Mouse (Mus musculus): ENCODE data around the gene Nhlrc2. TPM values are rescaled to one million over a fixed set of nuclear protein-coding genes. Genes with fewer than 3 reads are reported as not detected.
A peak's percentile ranks its signal among the peaks of the same experiment; 100 is the strongest.

The Nhlrc2 gene
- polyA plus RNA-seq, 1 experiment from 2014 or later: 15.4 TPM

DNA sequence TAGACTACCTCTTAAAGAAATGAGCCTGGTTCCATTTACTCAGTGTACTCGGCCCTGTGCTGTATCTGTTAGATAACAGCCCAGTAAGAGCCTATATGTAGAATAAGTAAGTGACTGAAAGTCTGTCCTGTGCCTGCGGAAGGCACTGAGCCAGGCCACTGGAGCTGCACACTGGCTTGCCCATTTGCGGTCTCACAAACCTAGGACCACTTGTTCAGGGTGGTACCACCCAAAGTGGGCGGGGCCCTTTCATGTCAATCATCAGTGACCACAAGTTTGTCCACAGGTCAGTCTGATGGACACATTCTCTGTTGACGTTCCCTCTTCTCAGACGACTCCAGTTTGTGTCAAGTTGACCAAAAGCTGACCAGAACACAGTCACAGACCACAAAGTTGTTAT lies 40.9 kb downstream of the Nhlrc2 start:
- peak overlapping the region; percentile 75 for H3K27ac ChIP-seq (ENCODE audit: poor library complexity, severe bottlenecking)
- 0 out of 2 replicates have a peak, but pooled peaks have one; percentile 22 for ATAC-seq (ENCODE audit: insufficient number of reproducible peaks, low FRiP score)

DNA sequence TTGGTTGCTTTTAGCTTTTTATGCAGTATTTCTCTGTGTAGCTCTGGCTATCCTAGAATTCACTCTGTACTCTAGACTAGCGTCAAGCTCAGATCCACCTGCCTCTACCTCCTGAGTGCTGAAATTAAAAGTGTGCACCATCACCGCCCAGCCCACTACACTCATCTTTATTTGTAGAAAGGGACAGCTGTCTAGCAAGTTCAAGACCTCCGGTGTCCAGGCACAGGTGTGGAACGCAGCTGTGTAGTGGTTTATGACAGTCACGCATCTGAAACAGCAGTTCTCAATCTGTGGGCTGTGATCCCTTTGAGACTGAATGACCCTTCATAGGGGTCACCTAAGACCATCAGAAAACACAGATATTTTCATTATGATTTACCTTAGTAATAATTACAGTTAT lies 41.4 kb downstream of the Nhlrc2 start:
- peaks cover 24% of the 10 kb centered on the region for H3K4me1 ChIP-seq (replicated peaks)
- H3K9ac ChIP-seq: no peak overlapping the region
- no peak overlapping the region for H3K27ac ChIP-seq (ENCODE audit: poor library complexity, severe bottlenecking)
- H3K4me3 ChIP-seq: no peak overlapping the region
- H3K36me3 ChIP-seq: peaks cover 65% of the 10 kb centered on the region
- no peak for ATAC-seq (ENCODE audit: insufficient number of reproducible peaks, low FRiP score)
- no peak overlapping the region for H3K4me2 ChIP-seq
- WGBS: 96% methylated on average over 5 of the region's 5 CpGs
- no peaks in the 10 kb centered on the region for H3K9me3 ChIP-seq (replicated peaks)
- H3K27me3 ChIP-seq (replicated peaks): no peaks in the 10 kb centered on the region

More for the DNA sequence above, 40.9 kb downstream of the Nhlrc2 start:
- no peak overlapping the region for H3K4me2 ChIP-seq
- H3K4me1 ChIP-seq (replicated peaks): peaks cover 24% of the 10 kb centered on the region
- no peaks in the 10 kb centered on the region for H3K9me3 ChIP-seq (replicated peaks)
- WGBS: 69% methylated on average over 6 of the region's 6 CpGs
- peaks cover 61% of the 10 kb centered on the region for H3K36me3 ChIP-seq
- no peak overlapping the region for H3K4me3 ChIP-seq
- H3K27me3 ChIP-seq (replicated peaks): no peaks in the 10 kb centered on the region
- no peak overlapping the region for H3K9ac ChIP-seq

DNA sequence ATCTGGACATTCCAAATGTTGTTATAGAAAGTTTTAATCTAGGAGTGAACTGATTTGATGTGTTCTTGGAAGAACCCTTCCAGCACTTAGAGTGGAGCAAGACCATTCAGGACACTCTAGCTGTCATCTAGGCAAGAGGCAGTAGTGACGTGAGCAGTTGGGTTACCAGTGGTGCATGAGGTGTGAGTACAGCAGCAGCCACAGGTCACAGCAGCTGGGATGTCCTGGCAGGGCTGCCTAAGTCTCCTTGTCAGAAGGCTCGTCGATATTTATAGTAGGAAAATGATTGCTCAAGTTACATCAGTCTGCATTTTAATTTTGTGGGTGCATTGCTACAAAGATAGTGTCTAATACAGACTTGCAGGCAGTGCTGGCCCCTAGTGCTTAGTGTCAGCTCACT lies 42.2 kb downstream of the Nhlrc2 start:
- Histone ChIP-seq H3K4me3 (no peak overlapping the region), H3K9me3 (replicated peaks) (no peaks in the 10 kb centered on the region), H3K27me3 (replicated peaks) (no peaks in the 10 kb centered on the region), H3K4me2 (no peak overlapping the region), H3K9ac (no peak overlapping the region), H3K27ac (ENCODE audit: poor library complexity, severe bottlenecking) (no peak overlapping the region), H3K36me3 (peaks cover 69% of the 10 kb centered on the region), H3K4me1 (replicated peaks) (peaks cover 23% of the 10 kb centered on the region)
- WGBS: 83% methylated on average over 3 of the region's 3 CpGs
- no peak for ATAC-seq (ENCODE audit: insufficient number of reproducible peaks, low FRiP score)

DNA sequence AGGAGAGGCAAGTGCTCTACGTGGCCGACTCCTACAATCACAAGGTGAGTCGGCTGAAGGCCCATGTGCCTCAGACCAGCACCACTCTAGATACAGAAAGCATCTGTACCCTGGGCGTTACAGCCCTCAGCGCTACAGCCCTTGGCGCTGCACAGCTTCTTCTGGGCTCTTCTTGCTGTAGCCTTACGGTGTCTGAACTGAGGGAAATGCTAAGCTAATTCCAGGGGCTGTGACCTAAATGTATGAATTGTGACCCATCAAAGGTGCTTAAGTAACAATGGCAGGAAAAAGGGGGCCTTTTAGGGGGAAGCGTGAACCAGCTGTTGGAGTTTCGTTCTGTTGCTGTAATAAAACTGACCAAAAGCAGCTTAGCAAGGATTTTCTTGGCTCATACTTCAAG lies 44.4 kb downstream of the Nhlrc2 start:
- Histone ChIP-seq H3K9ac (no peak overlapping the region), H3K4me3 (no peak overlapping the region), H3K9me3 (replicated peaks) (no peaks in the 10 kb centered on the region), H3K27ac (ENCODE audit: poor library complexity, severe bottlenecking) (no peak overlapping the region), H3K4me2 (no peak overlapping the region), H3K27me3 (replicated peaks) (no peaks in the 10 kb centered on the region), H3K4me1 (replicated peaks) (peaks cover 16% of the 10 kb centered on the region), H3K36me3 (peaks cover 84% of the 10 kb centered on the region)
- 92% methylated on average over 9 of the region's 9 CpGs for WGBS
- ATAC-seq (ENCODE audit: insufficient number of reproducible peaks, low FRiP score): no peak

DNA sequence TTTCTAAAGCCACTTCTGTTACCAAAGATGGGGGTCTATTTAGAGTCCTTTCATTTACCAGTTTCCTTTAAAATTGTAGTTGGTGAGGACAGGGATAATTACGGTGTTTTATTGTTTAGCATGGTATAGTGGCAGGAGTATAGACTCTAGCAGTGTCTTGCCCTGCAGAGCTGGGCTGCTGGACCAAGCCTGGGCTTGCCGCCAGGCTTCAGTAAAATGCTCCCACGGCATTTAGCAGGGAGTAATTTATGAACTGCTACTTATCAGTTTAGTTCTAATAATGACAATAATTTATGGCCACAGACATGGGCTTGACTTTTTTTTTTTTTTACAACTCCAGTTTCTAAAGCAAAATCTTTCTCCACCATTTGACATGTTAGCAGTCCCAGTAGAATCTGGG lies 51.9 kb downstream of the Nhlrc2 start:
- Histone ChIP-seq H3K4me3 (no peak overlapping the region), H3K9me3 (replicated peaks) (no peaks in the 10 kb centered on the region), H3K36me3 (peaks cover 38% of the 10 kb centered on the region), H3K27ac (ENCODE audit: poor library complexity, severe bottlenecking) (no peak overlapping the region), H3K27me3 (replicated peaks) (no peaks in the 10 kb centered on the region), H3K4me1 (replicated peaks) (peaks cover 23% of the 10 kb centered on the region), H3K4me2 (no peak overlapping the region), H3K9ac (no peak overlapping the region)
- no peak for ATAC-seq (ENCODE audit: insufficient number of reproducible peaks, low FRiP score)
- WGBS: 70% methylated on average over 3 of the region's 3 CpGs

DNA sequence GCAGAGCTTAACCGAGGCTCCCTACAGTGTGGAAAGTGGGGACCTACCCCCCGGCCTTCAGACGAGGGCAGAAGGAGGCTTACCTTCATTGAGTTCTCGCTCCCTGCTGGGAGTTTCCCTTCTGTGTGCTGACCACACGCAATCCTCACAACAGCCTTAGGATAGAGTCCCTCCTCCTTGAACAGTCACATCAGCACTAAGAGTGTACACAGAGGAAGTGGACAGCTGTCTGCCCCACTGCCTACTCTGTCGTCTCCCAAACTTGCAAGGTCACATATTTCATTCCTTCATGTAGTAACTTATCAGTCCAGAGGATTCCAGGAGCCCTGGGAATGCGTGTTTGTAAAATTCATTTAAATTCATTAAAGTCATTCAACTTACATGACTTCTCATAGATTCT lies 52.7 kb downstream of the Nhlrc2 start:
- no peak for ATAC-seq (ENCODE audit: insufficient number of reproducible peaks, low FRiP score)
- H3K36me3 ChIP-seq: peaks cover 30% of the 10 kb centered on the region
- no peaks in the 10 kb centered on the region for H3K27me3 ChIP-seq (replicated peaks)
- WGBS: 72% methylated on average over 7 of the region's 7 CpGs
- peaks cover 23% of the 10 kb centered on the region for H3K4me1 ChIP-seq (replicated peaks)
- H3K9me3 ChIP-seq (replicated peaks): no peaks in the 10 kb centered on the region
- no peak overlapping the region for H3K4me2 ChIP-seq
- H3K4me3 ChIP-seq: no peak overlapping the region
- no peak overlapping the region for H3K27ac ChIP-seq (ENCODE audit: poor library complexity, severe bottlenecking)
- H3K9ac ChIP-seq: no peak overlapping the region

DNA sequence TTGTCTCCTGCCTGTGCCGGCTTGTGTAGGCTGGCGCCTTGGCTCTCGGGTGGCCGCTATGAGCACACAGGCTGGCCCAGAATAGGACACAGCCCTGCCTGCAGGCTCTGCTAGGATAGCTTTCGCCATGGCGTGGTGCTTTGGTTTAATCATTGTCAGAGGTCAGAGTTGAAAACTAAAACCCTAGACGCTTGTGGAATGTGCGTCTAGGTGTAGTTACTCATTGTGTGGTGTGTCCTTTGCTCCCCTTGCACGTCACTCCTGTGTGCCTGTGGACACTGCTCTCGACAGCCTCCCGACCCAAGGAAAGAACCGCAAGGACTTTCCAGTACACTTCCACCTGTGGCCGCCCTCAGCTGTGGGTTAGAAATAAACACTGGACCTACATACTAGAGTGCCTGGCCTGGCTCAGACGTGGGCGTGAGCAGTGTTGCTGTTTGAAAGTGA lies 53.9 kb downstream of the Nhlrc2 start:
- Histone ChIP-seq H3K4me3 (no peak overlapping the region), H3K4me2 (no peak overlapping the region), H3K36me3 (peaks cover 21% of the 10 kb centered on the region), H3K4me1 (replicated peaks) (peaks cover 23% of the 10 kb centered on the region), H3K27me3 (replicated peaks) (no peaks in the 10 kb centered on the region), H3K9me3 (replicated peaks) (no peaks in the 10 kb centered on the region), H3K9ac (no peak overlapping the region), H3K27ac (ENCODE audit: poor library complexity, severe bottlenecking) (peak overlapping the region; percentile 57; the same call in 1 of the 2 replicates)
- WGBS: 68% methylated on average over 15 of the region's 15 CpGs
- ATAC-seq (ENCODE audit: insufficient number of reproducible peaks, low FRiP score): no peak

DNA sequence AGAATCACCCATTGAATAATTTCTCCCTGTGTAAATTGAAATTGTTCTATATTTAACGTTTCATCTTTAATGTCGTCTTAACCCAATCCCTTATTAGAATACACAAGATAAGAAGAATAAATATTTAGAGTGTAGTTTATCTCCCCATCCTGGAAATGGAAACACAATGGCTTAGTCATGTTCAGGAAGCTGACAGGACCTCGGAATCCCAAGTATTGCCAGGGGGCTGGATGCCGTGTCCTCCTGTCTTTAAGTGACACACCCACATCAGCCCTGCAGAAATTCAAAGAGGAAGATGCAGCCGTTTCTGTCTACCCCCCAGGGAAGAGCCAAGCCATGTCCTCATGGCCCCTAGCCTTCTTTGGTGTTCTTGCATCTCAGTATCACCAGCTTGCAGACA lies 60.9 kb downstream of the Nhlrc2 start:
- WGBS: 39% methylated on average over 5 of the region's 5 CpGs
- no peaks in the 10 kb centered on the region for H3K27me3 ChIP-seq (replicated peaks)
- H3K9ac ChIP-seq: no peak overlapping the region
- H3K4me3 ChIP-seq: no peak overlapping the region
- no peak for ATAC-seq (ENCODE audit: insufficient number of reproducible peaks, low FRiP score)
- no peaks in the 10 kb centered on the region for H3K9me3 ChIP-seq (replicated peaks)
- no peak overlapping the region for H3K4me2 ChIP-seq
- H3K27ac ChIP-seq (ENCODE audit: poor library complexity, severe bottlenecking): no peak overlapping the region
- H3K4me1 ChIP-seq (replicated peaks): no peaks in the 10 kb centered on the region
- H3K36me3 ChIP-seq: no peaks in the 10 kb centered on the region

DNA sequence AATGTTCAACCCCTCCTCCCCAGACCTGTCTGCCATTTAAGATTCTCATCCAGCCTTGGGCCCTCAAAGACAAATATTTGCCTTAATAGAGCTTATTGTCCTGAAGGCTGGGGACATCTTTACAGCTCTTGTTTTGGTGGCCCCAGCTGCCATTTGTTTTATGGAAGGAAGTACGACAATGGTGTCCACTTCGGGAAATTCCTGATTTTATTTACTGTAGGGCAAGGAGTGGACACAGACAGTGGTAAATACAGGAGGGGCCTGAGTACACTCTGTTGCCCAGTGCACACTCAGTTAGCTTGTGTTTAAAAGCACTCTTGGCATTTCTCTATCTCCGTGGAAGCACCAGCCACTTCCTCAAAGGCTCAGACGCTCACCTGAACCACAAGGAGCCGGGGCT lies 66.1 kb downstream of the Nhlrc2 start:
- 80% methylated on average over 5 of the region's 5 CpGs for WGBS
- H3K4me2 ChIP-seq: no peak overlapping the region
- ATAC-seq (ENCODE audit: insufficient number of reproducible peaks, low FRiP score): no peak

DNA sequence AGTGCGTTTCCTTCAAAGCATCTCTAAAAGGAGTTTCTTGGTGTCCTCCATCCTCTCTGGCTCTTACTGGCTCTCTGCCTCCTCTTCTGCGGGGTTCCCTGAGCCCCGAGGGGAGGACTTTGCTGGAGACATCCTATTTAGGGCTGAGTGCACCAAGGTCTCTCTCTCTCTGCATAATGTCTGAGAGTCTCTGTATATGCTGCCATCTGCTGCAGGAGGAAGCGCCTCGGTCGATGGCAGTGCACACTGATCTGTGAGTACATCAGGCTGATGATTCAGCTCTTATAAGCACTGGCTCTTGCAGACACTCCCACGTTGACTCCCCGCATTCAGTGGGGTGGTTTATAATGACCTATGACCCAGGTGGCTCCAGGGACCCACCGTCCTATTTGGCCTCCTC lies 70.8 kb downstream of the Nhlrc2 start:
- 76% methylated on average over 9 of the region's 9 CpGs for WGBS
- H3K27me3 ChIP-seq (replicated peaks): no peaks in the 10 kb centered on the region
- H3K4me2 ChIP-seq: no peak overlapping the region
- no peaks in the 10 kb centered on the region for H3K36me3 ChIP-seq
- H3K9ac ChIP-seq: no peak overlapping the region
- H3K4me3 ChIP-seq: no peak overlapping the region
- no peak overlapping the region for H3K27ac ChIP-seq (ENCODE audit: poor library complexity, severe bottlenecking)
- ATAC-seq (ENCODE audit: insufficient number of reproducible peaks, low FRiP score): no peak
- no peaks in the 10 kb centered on the region; the same call in 1 of the 2 replicates for H3K9me3 ChIP-seq (replicated peaks)
- H3K4me1 ChIP-seq (replicated peaks): no peaks in the 10 kb centered on the region

More for the DNA sequence above, 66.1 kb downstream of the Nhlrc2 start:
- H3K9me3 ChIP-seq (replicated peaks): no peaks in the 10 kb centered on the region
- no peaks in the 10 kb centered on the region for H3K4me1 ChIP-seq (replicated peaks)
- H3K27me3 ChIP-seq (replicated peaks): no peaks in the 10 kb centered on the region
- H3K9ac ChIP-seq: no peak overlapping the region
- no peaks in the 10 kb centered on the region for H3K36me3 ChIP-seq
- no peak overlapping the region for H3K4me3 ChIP-seq
- H3K27ac ChIP-seq (ENCODE audit: poor library complexity, severe bottlenecking): no peak overlapping the region

DNA sequence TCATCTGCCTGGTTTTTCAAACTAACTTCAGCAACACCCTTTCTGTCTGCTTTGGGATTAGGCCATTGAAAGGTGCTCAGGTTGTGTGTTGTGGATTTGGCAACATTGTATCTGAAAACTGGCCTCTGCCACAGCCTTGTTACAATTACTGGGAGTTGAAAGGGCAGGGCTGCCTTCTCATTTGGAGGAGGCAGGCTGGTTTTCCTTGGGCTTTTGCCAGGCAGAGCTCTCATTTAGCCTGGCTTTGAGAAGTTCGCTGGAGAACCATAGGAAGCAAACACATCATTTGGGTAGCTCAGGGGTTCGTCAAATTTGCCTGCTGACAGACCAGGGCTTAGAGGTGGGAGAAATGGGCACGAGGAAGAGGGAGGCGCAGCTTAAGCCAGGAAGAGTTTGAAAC lies 71.5 kb downstream of the Nhlrc2 start:
- ATAC-seq (ENCODE audit: insufficient number of reproducible peaks, low FRiP score): no peak
- WGBS: 60% methylated on average over 4 of the region's 4 CpGs

DNA sequence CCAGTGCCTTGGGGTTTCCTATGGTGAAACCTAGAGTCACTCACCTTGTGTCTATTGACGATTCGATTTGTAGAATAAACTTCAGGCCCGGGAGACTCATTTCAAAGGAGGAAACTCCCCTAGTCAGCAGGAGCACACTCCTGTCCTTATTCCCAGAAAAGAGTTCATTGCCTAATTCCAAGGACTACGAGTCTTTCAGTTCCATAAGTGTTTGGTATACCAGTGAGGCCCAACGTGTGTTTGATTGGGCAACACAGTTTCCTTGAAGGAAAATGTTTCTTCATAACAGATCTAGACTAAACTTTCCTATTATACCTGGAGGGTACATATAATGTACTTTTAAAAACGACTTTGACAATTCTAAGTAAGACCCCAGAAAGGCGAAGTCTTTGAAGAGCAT lies 73.8 kb downstream of the Nhlrc2 start:
- 77% methylated on average over 7 of the region's 7 CpGs for WGBS
- no peaks in the 10 kb centered on the region; the same call in 1 of the 2 replicates for H3K9me3 ChIP-seq (replicated peaks)

More for the DNA sequence above, 71.5 kb downstream of the Nhlrc2 start:
- Histone ChIP-seq H3K27me3 (replicated peaks) (no peaks in the 10 kb centered on the region), H3K9me3 (replicated peaks) (no peaks in the 10 kb centered on the region; the same call in 1 of the 2 replicates), H3K9ac (no peak overlapping the region), H3K4me1 (replicated peaks) (no peaks in the 10 kb centered on the region), H3K4me3 (no peak overlapping the region), H3K4me2 (no peak overlapping the region), H3K36me3 (no peaks in the 10 kb centered on the region), H3K27ac (ENCODE audit: poor library complexity, severe bottlenecking) (no peak overlapping the region)

More for the DNA sequence above, 73.8 kb downstream of the Nhlrc2 start:
- Histone ChIP-seq H3K27me3 (replicated peaks) (no peaks in the 10 kb centered on the region), H3K27ac (ENCODE audit: poor library complexity, severe bottlenecking) (no peak overlapping the region), H3K4me2 (no peak overlapping the region), H3K36me3 (no peaks in the 10 kb centered on the region), H3K9ac (no peak overlapping the region), H3K4me1 (replicated peaks) (no peaks in the 10 kb centered on the region), H3K4me3 (no peak overlapping the region)
- no peak for ATAC-seq (ENCODE audit: insufficient number of reproducible peaks, low FRiP score)

All from heart, embryonic 12.5 days (tissue).